In genomic region chr14:101781943-101782510, GRCm38 (mm10) we compare ENCODE assay signal across 9 mouse cellular contexts. TPM values are rescaled to one million over a fixed set of nuclear protein-coding genes. Genes with fewer than 3 reads are reported as not detected.
DNase-seq lines count a peak whose midpoint lies in the region; ATAC-seq and TF ChIP-seq lines count a peak whose summit lies in the region.
"Had no signal": no experiment of that assay in that cellular context is flagged by ENCODE, and none has a peak within 500 bp of the region (broad histone marks: within the 10 kb centered on the region; RNA-seq: fewer than 3 reads in every experiment).

No protein-coding gene starts in this region.

- WGBS in midbrain, postnatal 0 days, result 26% methylated on average over 3 of the region's 3 CpGs
- 35% methylated on average over 3 of the region's 3 CpGs for WGBS in midbrain, embryonic 11.5 days
- WGBS in embryonic facial prominence, embryonic 11.5 days, result 41% methylated on average over 3 of the region's 3 CpGs
- WGBS in kidney, embryonic 16.5 days, result 12% methylated on average over 3 of the region's 3 CpGs

- ATAC-seq in midbrain, postnatal 0 days (ENCODE audit: low FRiP score), result no peak
- no peak for ATAC-seq in midbrain, embryonic 11.5 days (ENCODE audit: low FRiP score)
- ATAC-seq in embryonic facial prominence, embryonic 11.5 days (replicated peaks; ENCODE audit: insufficient number of reproducible peaks, low FRiP score, low TSS enrichment, low read depth), result no peak
- peak; percentile 33; the same call in 1 of the 2 replicates for ATAC-seq in kidney, embryonic 16.5 days (ENCODE audit: low FRiP score, low TSS enrichment)
- ATAC-seq in megakaryocyte progenitor cell, adult 5-6 weeks (replicated peaks; ENCODE audit: poor library complexity), result peak; percentile 86

- H3K4me3 ChIP-seq in midbrain, postnatal 0 days (ENCODE audit: low read depth, low read length), result no peak overlapping the region
- no peak overlapping the region for H3K4me3 ChIP-seq in midbrain, embryonic 11.5 days (ENCODE audit: low read depth, low read length)
- no peak overlapping the region for H3K4me3 ChIP-seq in embryonic facial prominence, embryonic 11.5 days (ENCODE audit: low read depth, low read length)
- no peak overlapping the region for H3K4me3 ChIP-seq in kidney, embryonic 16.5 days (ENCODE audit: low read length)
- H3K4me3 ChIP-seq: erythroblast, embryonic 14.5 days had no signal

- H3K4me2 ChIP-seq in midbrain, postnatal 0 days (ENCODE audit: low read depth, low read length, poor library complexity, severe bottlenecking), result no peak overlapping the region
- no peak overlapping the region for H3K4me2 ChIP-seq in midbrain, embryonic 11.5 days
- no peak overlapping the region for H3K4me2 ChIP-seq in embryonic facial prominence, embryonic 11.5 days (ENCODE audit: low read depth, low read length)
- H3K4me2 ChIP-seq in kidney, embryonic 16.5 days (replicated peaks; ENCODE audit: low read depth, low read length), result no peak overlapping the region

- no peak overlapping the region for H3K27ac ChIP-seq in midbrain, postnatal 0 days (ENCODE audit: low read depth, low read length)
- H3K27ac ChIP-seq in midbrain, embryonic 11.5 days (ENCODE audit: low read depth, low read length), result no peak overlapping the region
- H3K27ac ChIP-seq in embryonic facial prominence, embryonic 11.5 days (replicated peaks; ENCODE audit: low read depth, low read length), result no peak overlapping the region
- no peak overlapping the region for H3K27ac ChIP-seq in kidney, embryonic 16.5 days (ENCODE audit: low read length)

- no peaks in the 10 kb centered on the region for H3K4me1 ChIP-seq in midbrain, postnatal 0 days (ENCODE audit: insufficient read depth, low read length)
- H3K4me1 ChIP-seq in midbrain, embryonic 11.5 days (ENCODE audit: control insufficient read depth, insufficient read depth, low read length), result no peaks in the 10 kb centered on the region
- no peaks in the 10 kb centered on the region for H3K4me1 ChIP-seq in embryonic facial prominence, embryonic 11.5 days (ENCODE audit: control insufficient read depth, insufficient read depth, low read length)
- H3K4me1 ChIP-seq in kidney, embryonic 16.5 days (ENCODE audit: insufficient read depth, low read length), result no peaks in the 10 kb centered on the region

- DNase-seq in cerebellum, postnatal 10 days, result peak; percentile 52 to 72
- DNase-seq in cerebellum, adult 9-11 months, result no peak
- DNase-seq in midbrain, postnatal 0 days (ENCODE audit: low spot score), result peak; percentile 73
- no peak for DNase-seq in midbrain, embryonic 11.5 days (ENCODE audit: low spot score, missing footprints)
- DNase-seq in embryonic facial prominence, embryonic 11.5 days (ENCODE audit: low spot score), result peak; percentile 59
- DNase-seq in thymus, postnatal 4 days, result no peak

- no peaks in the 10 kb centered on the region for H3K36me3 ChIP-seq in midbrain, postnatal 0 days (ENCODE audit: insufficient read depth, low read length)
- no peaks in the 10 kb centered on the region for H3K36me3 ChIP-seq in midbrain, embryonic 11.5 days (ENCODE audit: control insufficient read depth, insufficient read depth, low read length)
- H3K36me3 ChIP-seq in embryonic facial prominence, embryonic 11.5 days (replicated peaks; ENCODE audit: control insufficient read depth, insufficient read depth, low read depth, low read length), result no peaks in the 10 kb centered on the region
- no peaks in the 10 kb centered on the region for H3K36me3 ChIP-seq in kidney, embryonic 16.5 days (ENCODE audit: insufficient read depth, low read length)

- no peak overlapping the region for H3K9ac ChIP-seq in midbrain, postnatal 0 days (replicated peaks; ENCODE audit: low read length, poor library complexity, severe bottlenecking)
- no peak overlapping the region for H3K9ac ChIP-seq in midbrain, embryonic 11.5 days (ENCODE audit: low read length)
- no peak overlapping the region for H3K9ac ChIP-seq in embryonic facial prominence, embryonic 11.5 days (replicated peaks; ENCODE audit: low read length)
- H3K9ac ChIP-seq in kidney, embryonic 16.5 days (replicated peaks; ENCODE audit: low read length), result no peak overlapping the region

- no peaks in the 10 kb centered on the region for H3K9me3 ChIP-seq in midbrain, postnatal 0 days (ENCODE audit: low read length)
- no peaks in the 10 kb centered on the region for H3K9me3 ChIP-seq in midbrain, embryonic 11.5 days (ENCODE audit: control insufficient read depth, low read length)
- no peaks in the 10 kb centered on the region for H3K9me3 ChIP-seq in embryonic facial prominence, embryonic 11.5 days (replicated peaks; ENCODE audit: control insufficient read depth, low read length)
- H3K9me3 ChIP-seq in kidney, embryonic 16.5 days (ENCODE audit: low read length), result no peaks in the 10 kb centered on the region

- TF ChIP-seq CTCF in midbrain, postnatal 0 days (IDR thresholded peaks at IDR 0.05), result peak; percentile 84

- H3K27me3 ChIP-seq in midbrain, postnatal 0 days (ENCODE audit: insufficient read depth, low read length), result no peaks in the 10 kb centered on the region
- H3K27me3 ChIP-seq in midbrain, embryonic 11.5 days (ENCODE audit: control insufficient read depth, insufficient read depth, low read length), result no peaks in the 10 kb centered on the region
- H3K27me3 ChIP-seq in embryonic facial prominence, embryonic 11.5 days (ENCODE audit: control insufficient read depth, insufficient read depth, low read length), result no peaks in the 10 kb centered on the region
- no peaks in the 10 kb centered on the region for H3K27me3 ChIP-seq in kidney, embryonic 16.5 days (ENCODE audit: insufficient read depth, low read length)

RNA-seq across cellular contexts. Expression of gene Lmo7, which starts 52.3 kb away (rescaled TPM):
- total RNA-seq in midbrain, postnatal 0 days (2014; rRNA removed), result 6.1 and 8.1 TPM in 2 replicates
- polyA plus RNA-seq in midbrain, postnatal 0 days (2015; fragmentation: Nextera tagmentation; extraction: Ambion mirVana), result 2.8 and 3.0 TPM in 2 replicates
- 0.82 and 2.5 TPM in 2 replicates for polyA plus RNA-seq in midbrain, embryonic 11.5 days (2014; fragmentation: Nextera tagmentation; extraction: Ambion mirVana)
- 6.7 and 7.3 TPM in 2 replicates for polyA plus RNA-seq in embryonic facial prominence, embryonic 11.5 days (2014; fragmentation: Nextera tagmentation; extraction: Ambion mirVana)
- 15.4 and 17.4 TPM in 2 replicates for polyA plus RNA-seq in kidney, embryonic 16.5 days (2015; fragmentation: Nextera tagmentation; extraction: Ambion mirVana)
- total RNA-seq in megakaryocyte progenitor cell, adult 5-6 weeks (2015), result 0.44 TPM in 1 of 2 replicates, not detected in the other
- 0.10 and 0.54 TPM in 2 replicates for total RNA-seq in megakaryocyte progenitor cell, adult 5-6 weeks (2017)

RNA-seq across cellular contexts. Expression of gene Gm9922, which starts 52.4 kb away (rescaled TPM):
- not detected in 2 replicates for total RNA-seq in midbrain, postnatal 0 days (2014; rRNA removed)
- polyA plus RNA-seq in midbrain, postnatal 0 days (2015; fragmentation: Nextera tagmentation; extraction: Ambion mirVana), result 0.69 TPM in 1 of 2 replicates, not detected in the other
- polyA plus RNA-seq in midbrain, embryonic 11.5 days (2014; fragmentation: Nextera tagmentation; extraction: Ambion mirVana), result not detected in 2 replicates
- 0.96 TPM in 1 of 2 replicates, not detected in the other for polyA plus RNA-seq in embryonic facial prominence, embryonic 11.5 days (2014; fragmentation: Nextera tagmentation; extraction: Ambion mirVana)
- 3.0 and 3.7 TPM in 2 replicates for polyA plus RNA-seq in kidney, embryonic 16.5 days (2015; fragmentation: Nextera tagmentation; extraction: Ambion mirVana)
- total RNA-seq in megakaryocyte progenitor cell, adult 5-6 weeks (2015), result not detected in 2 replicates
- total RNA-seq in megakaryocyte progenitor cell, adult 5-6 weeks (2017), result not detected in 2 replicates
- polyA plus RNA-seq: erythroblast, embryonic 14.5 days had no signal

Comparison
In these comparisons a context has a peak if more than half of its experiments do, and no peak if none do; other contexts are left out.
1. DNase-seq: peak in cerebellum, postnatal 10 days (2 of 2), midbrain, postnatal 0 days (single experiment) and embryonic facial prominence, embryonic 11.5 days (single experiment); none in cerebellum, adult 9-11 months (single experiment), midbrain, embryonic 11.5 days (single experiment) and thymus, postnatal 4 days (single experiment).
2. ATAC-seq: peak in kidney, embryonic 16.5 days (single experiment) and megakaryocyte progenitor cell, adult 5-6 weeks (single experiment); none in midbrain, postnatal 0 days (single experiment), midbrain, embryonic 11.5 days (single experiment) and embryonic facial prominence, embryonic 11.5 days (single experiment).